Mouse (Mus musculus) cerebellum, adult 11 months (tissue): ENCODE results near the gene Fap.

Experiments
- DNase-seq: peaks from one replicate; pipeline ENCODE4 v3.0.0; 2022

Fap gene

GRCm38 (mm10) chr2:62526399-62526798, 47.5 kb downstream of the Fap start:
- DNase-seq, result no peak

GRCm38 (mm10) chr2:62517790-62518189, 56.1 kb downstream of the Fap start:
- DNase-seq, result no peak

GRCm38 (mm10) chr2:62514477-62514876, 59.4 kb downstream of the Fap start:
- no peak for DNase-seq

GRCm38 (mm10) chr2:62513477-62513876, 60.4 kb downstream of the Fap start:
- peak; percentile 29 for DNase-seq

- DNase-seq, result no peak
Measured at GRCm38 (mm10) chr2:62507130-62507529, 66.7 kb downstream of the Fap start.

- no peak for DNase-seq
Measured at GRCm38 (mm10) chr2:62506441-62506840, 67.4 kb downstream of the Fap start.

- DNase-seq, result no peak
Measured at GRCm38 (mm10) chr2:62504269-62504796, 69.5 kb downstream of the Fap start.

- no peak for DNase-seq
Measured at GRCm38 (mm10) chr2:62503326-62503725, 70.5 kb downstream of the Fap start.

GRCm38 (mm10) chr2:62502516-62502915, 71.4 kb downstream of the Fap start:
- no peak for DNase-seq

GRCm38 (mm10) chr2:62498821-62499220, 75.1 kb downstream of the Fap start:
- no peak for DNase-seq

GRCm38 (mm10) chr2:62498086-62498485, 75.8 kb downstream of the Fap start:
- no peak for DNase-seq

- DNase-seq, result no peak
Measured at GRCm38 (mm10) chr2:62497333-62498002, 76.4 kb downstream of the Fap start.

- no peak for DNase-seq
Measured at GRCm38 (mm10) chr2:62495407-62495806, 78.5 kb downstream of the Fap start.

GRCm38 (mm10) chr2:62489832-62490231, 84.0 kb downstream of the Fap start:
- DNase-seq, result no peak

GRCm38 (mm10) chr2:62484906-62485305, 89.0 kb downstream of the Fap start:
- DNase-seq, result no peak

- DNase-seq, result no peak
Measured at GRCm38 (mm10) chr2:62483550-62483949, 90.3 kb downstream of the Fap start, which contains the start of gene Gcg. Gene Gcg (minus strand): TSS chr2:62483650.

GRCm38 (mm10) chr2:62480285-62481198, 93.3 kb downstream of the Fap start:
- no peak for DNase-seq

- no peak for DNase-seq
Measured at GRCm38 (mm10) chr2:62469551-62469950, 104.3 kb downstream of the Fap start.

- no peak for DNase-seq
Measured at GRCm38 (mm10) chr2:62463287-62463686, 110.6 kb downstream of the Fap start.

- DNase-seq, result no peak
Measured at GRCm38 (mm10) chr2:62462174-62462573, 111.7 kb downstream of the Fap start.

- no peak for DNase-seq
Measured at GRCm38 (mm10) chr2:62460815-62461450, 112.9 kb downstream of the Fap start.

GRCm38 (mm10) chr2:62460231-62460710, 113.6 kb downstream of the Fap start:
- no peak for DNase-seq
